Mouse (Mus musculus) C3H10T1/2 (cell line): Measurements from ENCODE around the gene Gm12117. TPM values are rescaled to one million over a fixed set of nuclear protein-coding genes. Genes with fewer than 3 reads are reported as not detected.

Experiments
- polyA plus RNA-seq, 2 experiments: library from polyadenylated mRNA; unstranded; fragments of >200 nt; fragmentation: generic; extraction: Trizol; gene quantifications; one replicate each; pipeline ENCODE4 v1.2.1; 2012; ENCODE audit warnings: missing spikeins in 2 of 2

Gene Gm12117
- polyA plus RNA-seq: not detected

GRCm38 (mm10) chr11:33276637-33277036, at the start of gene Gm12117:
Gene Gm12117 (minus strand): TSS chr11:33276737.

Other genes starting within 250 kb of the Gm12117 start
- gene Fgf18, start 129.3 kb downstream of the Gm12117 start, polyA plus RNA-seq: 1 to 10 TPM in 1 of 2 experiments, under 1 TPM in 1; 0.23 to 5.6 TPM
- gene Npm1, start 113.5 kb downstream of the Gm12117 start, polyA plus RNA-seq: 100 to 1,000 TPM in 1 of 2 experiments, 10 to 100 TPM in 1; 75.2 to 292 TPM
- not detected for gene Tlx3, start 73.1 kb downstream of the Gm12117 start, polyA plus RNA-seq
- under 1 TPM; 0.01 to 0.18 TPM for gene Ranbp17, start 237.0 kb upstream of the Gm12117 start, polyA plus RNA-seq